Mouse (Mus musculus) brain, embryonic 14.5 days (tissue): Measurements from ENCODE around the gene Treml1. TPM values are rescaled to one million over a fixed set of nuclear protein-coding genes. Genes with fewer than 3 reads are reported as not detected.
A peak's percentile ranks its signal among the peaks of the same experiment; 100 is the strongest.

ENCODE experiments used
- DNase-seq: peaks from one replicate; pipeline ENCODE4 v3.0.0-alpha.2; 2011; ENCODE audit warnings: low read depth
- CTCF ChIP-seq: fragments of 200-500 bp; IDR thresholded peaks from 2 replicates; pipeline ENCODE4 v1.5.1; 2012; ENCODE audit warnings: inconsistent platforms, mild to moderate bottlenecking, moderate library complexity, borderline replicate concordance; ENCODE audit not compliant: insufficient read depth, insufficient read length; ENCODE audit errors: extremely low read depth
- POLR2A ChIP-seq: fragments of 200-500 bp; IDR thresholded peaks from 2 replicates; pipeline ENCODE4 v1.6.1; 2012; ENCODE audit warnings: mild to moderate bottlenecking, inconsistent platforms, borderline replicate concordance; ENCODE audit not compliant: poor library complexity, insufficient read depth, insufficient read length, severe bottlenecking; ENCODE audit errors: extremely low read depth
- polyA plus RNA-seq: library from polyadenylated mRNA; depleted of rRNA; stranded (reverse); fragments of >200 nt; gene quantifications from 2 replicates; pipeline ENCODE4 v1.2.3, GENCODE M21; 2012

Gene Treml1
- polyA plus RNA-seq, 1 experiment: 1.0 TPM

DNA sequence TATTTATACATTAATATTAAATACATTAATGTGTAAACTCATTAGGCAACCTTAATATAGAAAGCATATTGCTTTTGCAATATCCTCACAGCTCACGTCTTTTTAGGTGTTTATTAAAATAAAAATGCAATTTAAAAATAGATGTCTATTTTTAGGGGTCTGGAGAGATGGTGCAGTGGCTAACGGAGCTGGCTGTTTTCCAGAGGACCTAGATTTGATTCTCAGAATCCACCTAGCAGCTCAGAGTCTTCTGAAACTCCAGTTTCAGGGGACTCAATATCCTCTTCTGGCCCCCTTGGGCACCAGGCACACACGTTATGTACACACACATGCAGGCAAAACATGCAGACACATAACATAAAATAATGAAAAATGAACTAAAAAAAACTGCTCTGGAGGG is 2.6 kb downstream of the Treml1 start:
- DNase-seq: no peak
- TF ChIP-seq POLR2A (no peak), CTCF (no peak)

GRCm38 (mm10) chr17:48362966-48363365 is 3.2 kb downstream of the Treml1 start:
- TF ChIP-seq CTCF: no peak
- TF ChIP-seq POLR2A: no peak
- peak; percentile 76 for DNase-seq

- TF ChIP-seq POLR2A: no peak
- TF ChIP-seq CTCF: no peak
- DNase-seq: no peak
Measured at GRCm38 (mm10) chr17:48363421-48363965, 3.8 kb downstream of the Treml1 start.

DNA sequence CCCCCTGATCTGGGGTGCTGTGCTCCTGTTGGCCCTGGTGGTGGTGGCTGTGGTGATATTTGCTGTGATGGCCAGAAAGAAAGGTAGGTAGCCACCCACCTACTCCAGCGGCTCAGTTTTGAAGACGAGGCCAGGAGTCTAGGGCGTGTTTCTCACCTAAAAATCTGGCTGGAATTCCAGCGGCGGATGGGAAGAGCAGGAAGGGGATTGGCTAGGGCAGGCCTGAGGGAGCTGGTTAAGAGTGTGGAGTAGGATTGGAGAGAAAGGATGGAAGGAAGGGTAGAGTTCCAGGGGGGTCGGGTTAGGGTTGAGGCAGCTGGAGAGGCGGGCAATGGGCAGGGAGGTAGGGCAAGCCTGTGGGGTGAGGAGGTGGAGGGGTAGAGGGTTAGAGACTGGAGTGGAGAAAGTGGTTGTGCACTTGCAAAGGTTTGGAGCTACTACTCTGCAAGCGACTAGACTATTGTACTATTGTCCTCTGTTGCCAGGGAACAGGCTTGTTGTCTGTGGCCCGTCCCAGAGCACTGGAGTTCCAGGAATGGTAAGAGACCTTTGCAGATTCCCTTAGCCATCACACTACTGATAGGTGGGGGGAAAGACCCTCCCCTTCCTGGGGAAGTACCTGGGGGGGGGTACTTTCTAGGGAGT is 5.9 kb downstream of the Treml1 start:
- no peak for DNase-seq
- TF ChIP-seq POLR2A: no peak
- no peak for TF ChIP-seq CTCF

- DNase-seq: no peak
- TF ChIP-seq CTCF (no peak), POLR2A (no peak)
Measured at GRCm38 (mm10) chr17:48366806-48367205, 7.1 kb downstream of the Treml1 start.

DNA sequence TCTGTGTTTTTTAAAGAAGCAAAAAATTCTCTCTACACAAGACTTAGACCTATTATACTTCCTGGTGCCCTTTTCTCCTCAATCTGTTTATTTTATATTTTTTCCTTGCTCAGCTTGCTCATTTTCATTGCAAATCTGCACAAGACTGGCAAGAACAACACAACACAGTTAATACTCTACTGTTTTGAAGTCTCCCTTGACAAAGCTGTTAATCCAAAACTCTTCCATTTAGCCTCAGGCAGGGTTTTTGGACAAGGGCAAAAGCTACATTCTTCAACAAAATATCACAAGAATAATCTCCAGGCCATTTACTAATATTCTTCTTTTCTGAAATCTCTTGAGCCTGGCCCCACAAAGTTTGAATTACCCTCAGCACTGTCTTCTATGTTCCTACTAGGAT is 11.9 kb downstream of the Treml1 start:
- DNase-seq: no peak
- TF ChIP-seq CTCF (no peak), POLR2A (no peak)

- DNase-seq: no peak
Measured at GRCm38 (mm10) chr17:48372987-48373386, 13.3 kb downstream of the Treml1 start.

DNA sequence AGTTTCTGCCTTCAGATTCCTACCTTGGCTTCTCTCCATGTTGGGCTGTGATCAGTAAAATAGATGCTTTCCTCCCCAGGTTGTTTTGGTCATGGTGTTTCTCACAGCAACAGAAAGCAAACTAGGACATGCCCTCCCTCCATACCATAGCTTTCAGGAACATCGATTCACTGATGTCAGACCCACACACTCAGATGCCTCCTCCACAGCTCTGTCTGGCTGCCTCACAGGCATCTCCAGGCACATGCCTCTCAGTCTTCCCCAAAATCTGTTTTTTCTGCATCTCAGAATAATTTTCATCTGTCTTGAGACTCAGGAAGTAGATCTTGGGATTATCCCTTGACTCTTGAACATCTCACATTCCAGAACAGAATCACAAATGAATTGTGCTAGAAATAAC is 16.4 kb downstream of the Treml1 start:
- no peak for TF ChIP-seq POLR2A
- TF ChIP-seq CTCF: no peak

More at GRCm38 (mm10) chr17:48372987-48373386, 13.3 kb downstream of the Treml1 start:
- no peak for TF ChIP-seq POLR2A
- no peak for TF ChIP-seq CTCF

DNA sequence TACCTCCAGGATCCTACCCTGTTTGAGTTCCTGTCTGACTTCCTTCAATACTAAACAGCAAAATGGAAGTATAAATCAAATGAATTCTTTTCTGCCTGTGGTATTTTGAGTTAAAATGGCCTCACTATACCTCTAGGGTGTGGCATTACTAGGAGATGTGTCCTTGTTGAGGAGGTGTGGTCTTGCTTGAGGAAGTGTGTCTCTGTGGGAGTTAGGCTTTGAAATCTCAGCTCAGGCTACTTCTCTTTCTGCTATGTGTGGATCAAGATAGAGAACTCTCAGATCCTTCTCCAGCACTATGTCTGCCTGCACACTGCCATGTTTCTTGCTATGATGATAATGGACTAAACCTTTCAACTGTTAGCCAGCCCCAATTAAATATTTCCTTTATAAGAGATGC is 19.3 kb downstream of the Treml1 start:
- TF ChIP-seq CTCF (no peak), POLR2A (no peak)
- no peak for DNase-seq

More for the DNA sequence above, 16.4 kb downstream of the Treml1 start:
- DNase-seq: no peak

GRCm38 (mm10) chr17:48385786-48386461 is 26.2 kb downstream of the Treml1 start:
- TF ChIP-seq CTCF (no peak), POLR2A (no peak)
- DNase-seq: no peak

- DNase-seq: no peak
- TF ChIP-seq POLR2A: no peak
- TF ChIP-seq CTCF: no peak
Measured at GRCm38 (mm10) chr17:48388666-48389065, 28.9 kb downstream of the Treml1 start.

GRCm38 (mm10) chr17:48389442-48389841 is 29.7 kb downstream of the Treml1 start:
- no peak for DNase-seq
- no peak for TF ChIP-seq POLR2A
- TF ChIP-seq CTCF: no peak

DNA sequence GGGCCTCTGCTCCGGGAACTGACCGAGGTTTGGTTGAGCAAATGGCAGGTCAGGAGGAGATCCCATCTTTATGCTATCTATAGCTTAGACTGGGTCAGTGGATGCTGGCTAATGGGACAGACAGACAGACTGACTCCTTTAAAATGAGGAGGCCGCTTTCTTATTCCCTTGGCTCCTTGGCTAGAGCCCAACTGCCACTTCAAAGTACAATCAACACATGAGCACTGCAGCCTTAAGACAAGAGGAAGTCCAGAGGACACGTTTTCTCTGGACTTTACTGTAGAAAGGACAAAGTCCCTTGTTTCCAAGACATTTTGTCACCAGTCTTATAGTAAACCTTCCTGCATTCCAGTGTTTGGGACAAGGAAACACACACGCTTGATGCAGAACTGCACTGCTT is 31.7 kb downstream of the Treml1 start:
- DNase-seq: no peak
- TF ChIP-seq CTCF: no peak
- no peak for TF ChIP-seq POLR2A
